Mouse (Mus musculus) lung, postnatal 0 days (tissue): Measurements from ENCODE around the gene Gm28635.

Experiments
- CTCF ChIP-seq: IDR thresholded peaks from 2 replicates; pipeline ENCODE4 v1.5.1; 2016; ENCODE audit warnings: antibody characterized with exemption, mild to moderate bottlenecking
- EP300 ChIP-seq: IDR thresholded peaks from 2 replicates; pipeline ENCODE4 v1.6.1; 2016; ENCODE audit warnings: antibody characterized with exemption, mild to moderate bottlenecking, control low read depth

DNA sequence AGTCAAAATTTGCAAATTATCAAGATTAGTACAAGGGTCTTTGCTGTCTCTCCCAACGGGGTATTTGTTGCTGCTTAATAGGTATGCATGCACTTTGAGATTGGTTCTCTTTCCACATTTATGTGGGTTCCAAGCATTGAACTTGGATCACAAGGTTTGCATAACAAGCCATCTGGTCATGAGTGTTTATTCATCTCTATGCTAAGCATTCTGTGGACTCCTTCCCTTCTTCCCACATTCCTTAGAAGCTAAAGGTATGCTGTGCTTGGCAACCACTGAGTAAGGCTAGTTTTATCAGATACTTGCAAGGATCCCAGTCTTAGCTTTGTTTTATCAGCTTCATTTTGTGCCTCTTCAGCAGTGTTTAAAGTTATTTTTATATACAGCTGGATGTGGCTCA lies 80.7 kb downstream of the Gm28635 start:
- TF ChIP-seq EP300 = peak; percentile 68
- TF ChIP-seq CTCF = no peak
